Mouse (Mus musculus) embryo, embryonic 10.5 days (tissue): ENCODE results near the gene Fbxo6.
A peak's percentile ranks its signal among the peaks of the same experiment; 100 is the strongest.

ENCODE experiments used
- DNase-seq: peaks from one replicate; pipeline ENCODE4 v3.0.0-alpha.2; 2015; ENCODE audit warnings: low spot score

The Fbxo6 gene

GRCm38 (mm10) chr4:148160436-148161390 lies 8.8 kb upstream of the Fbxo6 start, which contains the start of the genes Fbxo44 and Fbxo2:
Gene Fbxo44, minus strand, starts transcription at chr4:148160482.
Gene Fbxo2, plus strand, starts transcription at chr4:148160621.
- DNase-seq, result peak; percentile 63

- peak; percentile 98 for DNase-seq
Observed at GRCm38 (mm10) chr4:148159544-148160435, 7.8 kb upstream of the Fbxo6 start.

GRCm38 (mm10) chr4:148158436-148159348 lies 6.8 kb upstream of the Fbxo6 start:
- peak; percentile 72 for DNase-seq

GRCm38 (mm10) chr4:148154982-148155381 lies 3.0 kb upstream of the Fbxo6 start:
- DNase-seq, result peak; percentile 61

- DNase-seq, result no peak
Observed at GRCm38 (mm10) chr4:148154006-148154405, 2.1 kb upstream of the Fbxo6 start.

GRCm38 (mm10) chr4:148152547-148152946 lies 607 bp upstream of the Fbxo6 start:
- DNase-seq, result no peak

GRCm38 (mm10) chr4:148150953-148151266 lies 1.0 kb downstream of the Fbxo6 start:
- DNase-seq, result no peak

GRCm38 (mm10) chr4:148150242-148150641 lies 1.7 kb downstream of the Fbxo6 start:
- no peak for DNase-seq

- DNase-seq, result no peak
Observed at GRCm38 (mm10) chr4:148149540-148149939, 2.4 kb downstream of the Fbxo6 start.

- DNase-seq, result no peak
Observed at GRCm38 (mm10) chr4:148147714-148148113, 4.2 kb downstream of the Fbxo6 start.

GRCm38 (mm10) chr4:148143721-148144120 lies 8.2 kb downstream of the Fbxo6 start:
- DNase-seq, result no peak

GRCm38 (mm10) chr4:148140098-148141011 lies 11.6 kb downstream of the Fbxo6 start:
- peak; percentile 95 for DNase-seq

GRCm38 (mm10) chr4:148139767-148140097 lies 12.2 kb downstream of the Fbxo6 start:
- DNase-seq, result no peak

- no peak for DNase-seq
Observed at GRCm38 (mm10) chr4:148137503-148137902, 14.4 kb downstream of the Fbxo6 start.

- no peak for DNase-seq
Observed at GRCm38 (mm10) chr4:148134988-148135387, 17.0 kb downstream of the Fbxo6 start.

- DNase-seq, result peak; percentile 87
Observed at GRCm38 (mm10) chr4:148131497-148132081, 20.4 kb downstream of the Fbxo6 start.

- peak; percentile 83 for DNase-seq
Observed at GRCm38 (mm10) chr4:148130561-148131413, 21.2 kb downstream of the Fbxo6 start, which contains the start of gene Draxin. Gene Draxin, minus strand, starts transcription at chr4:148130698.

GRCm38 (mm10) chr4:148130133-148130532 lies 21.8 kb downstream of the Fbxo6 start, which contains the start of gene Mad2l2:
Gene Mad2l2, plus strand, starts transcription at chr4:148130384.
- no peak for DNase-seq

- DNase-seq, result no peak
Observed at GRCm38 (mm10) chr4:148128672-148129071, 23.3 kb downstream of the Fbxo6 start.
